Mouse (Mus musculus): ENCODE results near the gene Ncoa3. TPM values are rescaled to one million over a fixed set of nuclear protein-coding genes. Genes with fewer than 3 reads are reported as not detected.

Ncoa3 gene
- polyA plus RNA-seq, 1 experiment from 2014 or later = 22.4 TPM

GRCm38 (mm10) chr2:166002429-166002828 is 10.0 kb downstream of the Ncoa3 start:
- WGBS = 75% methylated on average over 4 of the region's 4 CpGs
- ATAC-seq (ENCODE audit: insufficient read depth, low FRiP score, low TSS enrichment) (no peak), DNase-seq (ENCODE audit: low spot score) (no peak)
- H3K4me2 ChIP-seq (ENCODE audit: low read depth) = no peak overlapping the region
- H3K9ac ChIP-seq (ENCODE audit: low read length) = no peak overlapping the region
- H3K9me3 ChIP-seq (ENCODE audit: control insufficient read depth, low read length) = no peaks in the 10 kb centered on the region
- no peaks in the 10 kb centered on the region for H3K27me3 ChIP-seq (ENCODE audit: control insufficient read depth, insufficient read depth, low read length)
- no peaks in the 10 kb centered on the region for H3K36me3 ChIP-seq (ENCODE audit: control insufficient read depth, insufficient read depth, low read length)
- peaks cover 23% of the 10 kb centered on the region; the same call in 1 of the 2 replicates for H3K4me1 ChIP-seq (ENCODE audit: control insufficient read depth, insufficient read depth, low read length)
- H3K27ac ChIP-seq (ENCODE audit: low read depth, low read length) = no peak overlapping the region
- no peak overlapping the region for H3K4me3 ChIP-seq (ENCODE audit: low read depth, low read length)

- Histone ChIP-seq H3K4me1 (ENCODE audit: control insufficient read depth, insufficient read depth, low read length) (peaks cover 23% of the 10 kb centered on the region; the same call in 1 of the 2 replicates), H3K27me3 (ENCODE audit: control insufficient read depth, insufficient read depth, low read length) (no peaks in the 10 kb centered on the region), H3K9ac (ENCODE audit: low read length) (no peak overlapping the region), H3K4me2 (ENCODE audit: low read depth) (no peak overlapping the region), H3K36me3 (ENCODE audit: control insufficient read depth, insufficient read depth, low read length) (no peaks in the 10 kb centered on the region), H3K27ac (ENCODE audit: low read depth, low read length) (no peak overlapping the region), H3K9me3 (ENCODE audit: control insufficient read depth, low read length) (no peaks in the 10 kb centered on the region), H3K4me3 (ENCODE audit: low read depth, low read length) (no peak overlapping the region)
- DNase-seq (ENCODE audit: low spot score) = no peak
- ATAC-seq (ENCODE audit: insufficient read depth, low FRiP score, low TSS enrichment) = no peak
- 67% methylated on average over 1 of the region's 1 CpGs for WGBS
Observed at GRCm38 (mm10) chr2:166003004-166003403, 10.6 kb downstream of the Ncoa3 start.

GRCm38 (mm10) chr2:166007046-166007445 is 14.6 kb downstream of the Ncoa3 start:
- no peaks in the 10 kb centered on the region for H3K36me3 ChIP-seq (ENCODE audit: control insufficient read depth, insufficient read depth, low read length)
- H3K4me2 ChIP-seq (ENCODE audit: low read depth) = no peak overlapping the region
- no peaks in the 10 kb centered on the region for H3K27me3 ChIP-seq (ENCODE audit: control insufficient read depth, insufficient read depth, low read length)
- ATAC-seq (ENCODE audit: insufficient read depth, low FRiP score, low TSS enrichment) (no peak), DNase-seq (ENCODE audit: low spot score) (no peak)
- no peaks in the 10 kb centered on the region for H3K9me3 ChIP-seq (ENCODE audit: control insufficient read depth, low read length)
- H3K27ac ChIP-seq (ENCODE audit: low read depth, low read length) = no peak overlapping the region
- no peak overlapping the region for H3K4me3 ChIP-seq (ENCODE audit: low read depth, low read length)
- WGBS = 75% methylated on average over 6 of the region's 6 CpGs
- H3K4me1 ChIP-seq (ENCODE audit: control insufficient read depth, insufficient read depth, low read length) = peaks cover 14% of the 10 kb centered on the region; the same call in 1 of the 2 replicates
- no peak overlapping the region for H3K9ac ChIP-seq (ENCODE audit: low read length)

GRCm38 (mm10) chr2:166008558-166009392 is 16.3 kb downstream of the Ncoa3 start:
- Histone ChIP-seq H3K27ac (ENCODE audit: low read depth, low read length) (no peak overlapping the region), H3K4me1 (ENCODE audit: control insufficient read depth, insufficient read depth, low read length) (peaks cover 14% of the 10 kb centered on the region; the same call in 1 of the 2 replicates), H3K36me3 (ENCODE audit: control insufficient read depth, insufficient read depth, low read length) (no peaks in the 10 kb centered on the region), H3K27me3 (ENCODE audit: control insufficient read depth, insufficient read depth, low read length) (no peaks in the 10 kb centered on the region), H3K9me3 (ENCODE audit: control insufficient read depth, low read length) (no peaks in the 10 kb centered on the region), H3K9ac (ENCODE audit: low read length) (no peak overlapping the region), H3K4me2 (ENCODE audit: low read depth) (no peak overlapping the region), H3K4me3 (ENCODE audit: low read depth, low read length) (no peak overlapping the region)
- WGBS = 51% methylated on average over 8 of the region's 8 CpGs
- ATAC-seq (ENCODE audit: insufficient read depth, low FRiP score, low TSS enrichment) (no peak), DNase-seq (ENCODE audit: low spot score) (no peak)

GRCm38 (mm10) chr2:166009393-166009947 is 17.0 kb downstream of the Ncoa3 start:
- H3K4me1 ChIP-seq (ENCODE audit: control insufficient read depth, insufficient read depth, low read length) = peaks cover 14% of the 10 kb centered on the region; the same call in 1 of the 2 replicates
- no peaks in the 10 kb centered on the region for H3K27me3 ChIP-seq (ENCODE audit: control insufficient read depth, insufficient read depth, low read length)
- no peak for DNase-seq (ENCODE audit: low spot score)
- ATAC-seq (ENCODE audit: insufficient read depth, low FRiP score, low TSS enrichment) = no peak
- H3K36me3 ChIP-seq (ENCODE audit: control insufficient read depth, insufficient read depth, low read length) = no peaks in the 10 kb centered on the region
- 89% methylated on average over 3 of the region's 3 CpGs for WGBS
- no peaks in the 10 kb centered on the region for H3K9me3 ChIP-seq (ENCODE audit: control insufficient read depth, low read length)
- no peak overlapping the region for H3K9ac ChIP-seq (ENCODE audit: low read length)
- H3K4me2 ChIP-seq (ENCODE audit: low read depth) = no peak overlapping the region
- H3K4me3 ChIP-seq (ENCODE audit: low read depth, low read length) = no peak overlapping the region
- H3K27ac ChIP-seq (ENCODE audit: low read depth, low read length) = no peak overlapping the region

GRCm38 (mm10) chr2:166010321-166010720 is 17.9 kb downstream of the Ncoa3 start:
- DNase-seq (ENCODE audit: low spot score) (no peak), ATAC-seq (ENCODE audit: insufficient read depth, low FRiP score, low TSS enrichment) (no peak)
- peaks cover 14% of the 10 kb centered on the region; the same call in 1 of the 2 replicates for H3K4me1 ChIP-seq (ENCODE audit: control insufficient read depth, insufficient read depth, low read length)
- H3K9me3 ChIP-seq (ENCODE audit: control insufficient read depth, low read length) = no peaks in the 10 kb centered on the region
- WGBS = 83% methylated on average over 12 of the region's 12 CpGs
- no peak overlapping the region for H3K4me2 ChIP-seq (ENCODE audit: low read depth)
- no peak overlapping the region for H3K4me3 ChIP-seq (ENCODE audit: low read depth, low read length)
- no peak overlapping the region for H3K9ac ChIP-seq (ENCODE audit: low read length)
- H3K36me3 ChIP-seq (ENCODE audit: control insufficient read depth, insufficient read depth, low read length) = no peaks in the 10 kb centered on the region
- H3K27ac ChIP-seq (ENCODE audit: low read depth, low read length) = no peak overlapping the region
- H3K27me3 ChIP-seq (ENCODE audit: control insufficient read depth, insufficient read depth, low read length) = no peaks in the 10 kb centered on the region

- 70% methylated on average over 3 of the region's 3 CpGs for WGBS
- H3K27me3 ChIP-seq (ENCODE audit: control insufficient read depth, insufficient read depth, low read length) = no peaks in the 10 kb centered on the region
Observed at GRCm38 (mm10) chr2:166011422-166011821, 19.0 kb downstream of the Ncoa3 start.

GRCm38 (mm10) chr2:166012145-166012544 is 19.7 kb downstream of the Ncoa3 start:
- Histone ChIP-seq H3K27ac (ENCODE audit: low read depth, low read length) (no peak overlapping the region), H3K4me1 (ENCODE audit: control insufficient read depth, insufficient read depth, low read length) (peaks cover 14% of the 10 kb centered on the region; the same call in 1 of the 2 replicates), H3K27me3 (ENCODE audit: control insufficient read depth, insufficient read depth, low read length) (no peaks in the 10 kb centered on the region), H3K4me2 (ENCODE audit: low read depth) (no peak overlapping the region), H3K9me3 (ENCODE audit: control insufficient read depth, low read length) (no peaks in the 10 kb centered on the region), H3K9ac (ENCODE audit: low read length) (no peak overlapping the region), H3K4me3 (ENCODE audit: low read depth, low read length) (no peak overlapping the region), H3K36me3 (ENCODE audit: control insufficient read depth, insufficient read depth, low read length) (no peaks in the 10 kb centered on the region)
- WGBS = 72% methylated on average over 2 of the region's 2 CpGs
- ATAC-seq (ENCODE audit: insufficient read depth, low FRiP score, low TSS enrichment) = no peak
- no peak for DNase-seq (ENCODE audit: low spot score)

More at GRCm38 (mm10) chr2:166011422-166011821, 19.0 kb downstream of the Ncoa3 start:
- peaks cover 14% of the 10 kb centered on the region; the same call in 1 of the 2 replicates for H3K4me1 ChIP-seq (ENCODE audit: control insufficient read depth, insufficient read depth, low read length)
- no peak overlapping the region for H3K4me3 ChIP-seq (ENCODE audit: low read depth, low read length)
- H3K9ac ChIP-seq (ENCODE audit: low read length) = no peak overlapping the region
- DNase-seq (ENCODE audit: low spot score) = no peak
- ATAC-seq (ENCODE audit: insufficient read depth, low FRiP score, low TSS enrichment) = no peak
- H3K27ac ChIP-seq (ENCODE audit: low read depth, low read length) = 0 out of 2 replicates have a peak overlapping the region, but pooled peaks have one; percentile 1
- no peaks in the 10 kb centered on the region for H3K36me3 ChIP-seq (ENCODE audit: control insufficient read depth, insufficient read depth, low read length)
- no peaks in the 10 kb centered on the region for H3K9me3 ChIP-seq (ENCODE audit: control insufficient read depth, low read length)
- no peak overlapping the region for H3K4me2 ChIP-seq (ENCODE audit: low read depth)

All from neural tube, embryonic 11.5 days (tissue).